Mouse (Mus musculus): Measurements from ENCODE around the gene Gm49369. TPM values are rescaled to one million over a fixed set of nuclear protein-coding genes. Genes with fewer than 3 reads are reported as not detected.
"Not testable (repeated sequence)": the region's sequence is repeated elsewhere in the genome, so short reads cannot be mapped to it uniquely, and the experiment has no call there.

The Gm49369 gene
- polyA plus RNA-seq, 1 experiment: 0.31 TPM

- Histone ChIP-seq H3K79me2 (ENCODE audit: control insufficient read depth, insufficient read depth) (no peaks in the 10 kb centered on the region), H3K4me2 (ENCODE audit: low read depth) (no peak overlapping the region), H3K4me3 (no peak overlapping the region), H3K27me3 (ENCODE audit: control insufficient read depth, insufficient read depth, insufficient read length) (no peaks in the 10 kb centered on the region), H3ac (ENCODE audit: control insufficient read depth, insufficient read length) (no peak overlapping the region), H3K36me3 (ENCODE audit: control insufficient read depth, insufficient read depth) (no peaks in the 10 kb centered on the region)
- TF ChIP-seq MYOD1 (IDR thresholded peaks at IDR 0.05; ENCODE audit: control insufficient read depth in 1 of 3, insufficient read length in 2 of 3, low read depth in 2 of 3): no peak
- no peak for TF ChIP-seq USF1 (IDR thresholded peaks at IDR 0.05; ENCODE audit: low read depth)
- TF ChIP-seq E2F4 (IDR thresholded peaks at IDR 0.05; ENCODE audit: insufficient read depth): no peak
- no peak for TF ChIP-seq CEBPB (IDR thresholded peaks at IDR 0.05; ENCODE audit: insufficient read depth, poor library complexity, severe bottlenecking)
These were observed 42.0 kb downstream of the Gm49369 start for GRCm38 (mm10) chr7:142340269-142340970.

GRCm38 (mm10) chr7:142335151-142335550 lies 47.3 kb downstream of the Gm49369 start:
- no peaks in the 10 kb centered on the region for H3K27me3 ChIP-seq (ENCODE audit: control insufficient read depth, insufficient read depth, insufficient read length)
- no peak overlapping the region for H3ac ChIP-seq (ENCODE audit: control insufficient read depth, insufficient read length)
- H3K4me2 ChIP-seq (ENCODE audit: low read depth): no peak overlapping the region

GRCm38 (mm10) chr7:142334246-142334645 lies 48.2 kb downstream of the Gm49369 start:
- Histone ChIP-seq H3ac (ENCODE audit: control insufficient read depth, insufficient read length) (no peak overlapping the region), H3K4me3 (no peak overlapping the region), H3K79me2 (ENCODE audit: control insufficient read depth, insufficient read depth) (no peaks in the 10 kb centered on the region), H3K4me2 (ENCODE audit: low read depth) (no peak overlapping the region), H3K27me3 (ENCODE audit: control insufficient read depth, insufficient read depth, insufficient read length) (no peaks in the 10 kb centered on the region), H3K36me3 (ENCODE audit: control insufficient read depth, insufficient read depth) (no peaks in the 10 kb centered on the region)
- TF ChIP-seq TCF12 (IDR thresholded peaks at IDR 0.05; ENCODE audit: insufficient read depth, poor library complexity, severe bottlenecking) (no peak), SRF (IDR thresholded peaks at IDR 0.05; ENCODE audit: control insufficient read depth, insufficient read length, low read depth) (no peak), MYOG (IDR thresholded peaks at IDR 0.05; ENCODE audit: control insufficient read depth in 1 of 3, insufficient read depth in 1 of 3, insufficient read length in 2 of 3, low read depth in 2 of 3) (no peak)

More at GRCm38 (mm10) chr7:142335151-142335550, 47.3 kb downstream of the Gm49369 start:
- Histone ChIP-seq H3K79me2 (ENCODE audit: control insufficient read depth, insufficient read depth) (no peaks in the 10 kb centered on the region), H3K4me3 (no peak overlapping the region), H3K36me3 (ENCODE audit: control insufficient read depth, insufficient read depth) (no peaks in the 10 kb centered on the region)
- TF ChIP-seq CEBPB (IDR thresholded peaks at IDR 0.05; ENCODE audit: insufficient read depth, poor library complexity, severe bottlenecking) (no peak), USF1 (IDR thresholded peaks at IDR 0.05; ENCODE audit: low read depth) (no peak), E2F4 (IDR thresholded peaks at IDR 0.05; ENCODE audit: insufficient read depth) (no peak), TCF12 (IDR thresholded peaks at IDR 0.05; ENCODE audit: insufficient read depth, poor library complexity, severe bottlenecking) (no peak), REST (IDR thresholded peaks at IDR 0.05; ENCODE audit: insufficient read depth, insufficient read length) (no peak), MYOD1 (IDR thresholded peaks at IDR 0.05; ENCODE audit: control insufficient read depth in 1 of 3, insufficient read length in 2 of 3, low read depth in 2 of 3) (no peak), SRF (IDR thresholded peaks at IDR 0.05; ENCODE audit: control insufficient read depth, insufficient read length, low read depth) (no peak), TCF3 (IDR thresholded peaks at IDR 0.05; ENCODE audit: insufficient read length, low read depth) (no peak), POLR2A (IDR thresholded peaks at IDR 0.05; ENCODE audit: insufficient read length, low read depth) (no peak), MAX (IDR thresholded peaks at IDR 0.05; ENCODE audit: low read depth) (no peak), POLR2AphosphoS2 (IDR thresholded peaks at IDR 0.05; ENCODE audit: insufficient read length, low read depth) (no peak), MYOG (IDR thresholded peaks at IDR 0.05; ENCODE audit: control insufficient read depth in 1 of 3, insufficient read depth in 1 of 3, insufficient read length in 2 of 3, low read depth in 2 of 3) (no peak)

- H3K36me3 ChIP-seq (ENCODE audit: control insufficient read depth, insufficient read depth); H3K4me2 ChIP-seq (ENCODE audit: low read depth); H3K79me2 ChIP-seq (ENCODE audit: control insufficient read depth, insufficient read depth); H3ac ChIP-seq (ENCODE audit: control insufficient read depth, insufficient read length); H3K4me3 ChIP-seq; H3K27me3 ChIP-seq (ENCODE audit: control insufficient read depth, insufficient read depth, insufficient read length): not testable (repeated sequence)
These were observed 49.7 kb downstream of the Gm49369 start for GRCm38 (mm10) chr7:142332741-142333140.

- Histone ChIP-seq H3ac (ENCODE audit: control insufficient read depth, insufficient read length) (no peak overlapping the region), H3K79me2 (ENCODE audit: control insufficient read depth, insufficient read depth) (no peaks in the 10 kb centered on the region), H3K27me3 (ENCODE audit: control insufficient read depth, insufficient read depth, insufficient read length) (no peaks in the 10 kb centered on the region), H3K4me3 (no peak overlapping the region), H3K36me3 (ENCODE audit: control insufficient read depth, insufficient read depth) (no peaks in the 10 kb centered on the region), H3K4me2 (ENCODE audit: low read depth) (no peak overlapping the region)
- TF ChIP-seq TCF3 (IDR thresholded peaks at IDR 0.05; ENCODE audit: insufficient read length, low read depth) (no peak), TCF12 (IDR thresholded peaks at IDR 0.05; ENCODE audit: insufficient read depth, poor library complexity, severe bottlenecking) (no peak), MYOD1 (IDR thresholded peaks at IDR 0.05; ENCODE audit: control insufficient read depth in 1 of 3, insufficient read length in 2 of 3, low read depth in 2 of 3) (no peak), REST (IDR thresholded peaks at IDR 0.05; ENCODE audit: insufficient read depth, insufficient read length) (no peak), POLR2AphosphoS2 (IDR thresholded peaks at IDR 0.05; ENCODE audit: insufficient read length, low read depth) (no peak), USF1 (IDR thresholded peaks at IDR 0.05; ENCODE audit: low read depth) (no peak), E2F4 (IDR thresholded peaks at IDR 0.05; ENCODE audit: insufficient read depth) (no peak), MAX (IDR thresholded peaks at IDR 0.05; ENCODE audit: low read depth) (no peak), SRF (IDR thresholded peaks at IDR 0.05; ENCODE audit: control insufficient read depth, insufficient read length, low read depth) (no peak), MYOG (IDR thresholded peaks at IDR 0.05; ENCODE audit: control insufficient read depth in 1 of 3, insufficient read depth in 1 of 3, insufficient read length in 2 of 3, low read depth in 2 of 3) (no peak), POLR2A (IDR thresholded peaks at IDR 0.05; ENCODE audit: insufficient read length, low read depth) (no peak), CEBPB (IDR thresholded peaks at IDR 0.05; ENCODE audit: insufficient read depth, poor library complexity, severe bottlenecking) (no peak)
These were observed 51.2 kb downstream of the Gm49369 start for GRCm38 (mm10) chr7:142331281-142331680.

Measured in myocyte (in vitro differentiated cells).